Mouse (Mus musculus) limb, embryonic 14.5 days (tissue): Measurements from ENCODE around the gene Ly6g. TPM values are rescaled to one million over a fixed set of nuclear protein-coding genes. Genes with fewer than 3 reads are reported as not detected.
"Not testable (repeated sequence)": the region's sequence is repeated elsewhere in the genome, so short reads cannot be mapped to it uniquely, and the experiment has no call there.

ENCODE experiments used
- ATAC-seq: fragments of 200-750 bp; cut with Nextera tagmentation; 2 replicates; pipeline ENCODE4 v1.8.0; 2017; ENCODE audit warnings: low read depth, moderate number of reproducible peaks, moderate TSS enrichment; ENCODE audit not compliant: low FRiP score
- DNase-seq: peaks from one replicate; pipeline ENCODE4 v3.0.0-alpha.2; 2015; ENCODE audit warnings: low spot score
- H3K27ac ChIP-seq: fragments of 300-500 bp; sonication (generic); replicated peaks from 2 replicates; pipeline ENCODE4 v1.5.1; 2014; ENCODE audit warnings: low read depth, mild to moderate bottlenecking, low read length, moderate library complexity, mixed read lengths
- H3K27me3 ChIP-seq: fragments of 300-500 bp; sonication (generic); 2 replicates; pipeline ENCODE4 v1.6.1; 2014; ENCODE audit warnings: low read length, mixed read lengths; ENCODE audit not compliant: control insufficient read depth, insufficient read depth
- H3K36me3 ChIP-seq: fragments of 300-500 bp; sonication (generic); 2 replicates; pipeline ENCODE4 v1.6.1; 2014; ENCODE audit warnings: mild to moderate bottlenecking, low read length, moderate library complexity, mixed read lengths; ENCODE audit not compliant: control insufficient read depth, insufficient read depth
- H3K4me1 ChIP-seq: fragments of 300-500 bp; sonication (generic); 2 replicates; pipeline ENCODE4 v1.6.1; 2014; ENCODE audit warnings: antibody characterized with exemption, low read length, mixed read lengths; ENCODE audit not compliant: control insufficient read depth, insufficient read depth
- H3K4me2 ChIP-seq: fragments of 300-500 bp; sonication (generic); replicated peaks from 2 replicates; pipeline ENCODE4 v1.6.1; 2014; ENCODE audit warnings: low read depth, mild to moderate bottlenecking, low read length, moderate library complexity; ENCODE audit not compliant: severe bottlenecking
- H3K4me3 ChIP-seq: fragments of 300-500 bp; sonication (generic); replicated peaks from 2 replicates; pipeline ENCODE4 v1.5.1; 2014; ENCODE audit warnings: low read length
- H3K9ac ChIP-seq: fragments of 300-500 bp; sonication (generic); 2 replicates; pipeline ENCODE4 v1.6.1; 2014; ENCODE audit warnings: mild to moderate bottlenecking, low read depth, low read length, moderate library complexity; ENCODE audit not compliant: severe bottlenecking
- H3K9me3 ChIP-seq: fragments of 300-500 bp; sonication (generic); 2 replicates; pipeline ENCODE4 v1.6.1; 2016; ENCODE audit warnings: low read length; ENCODE audit not compliant: control insufficient read depth
- POLR2A ChIP-seq: fragments of 200-500 bp; IDR thresholded peaks from 2 replicates; pipeline ENCODE4 v1.8.0; 2012; ENCODE audit warnings: inconsistent platforms, mild to moderate bottlenecking, moderate library complexity, borderline replicate concordance; ENCODE audit not compliant: insufficient read depth, insufficient read length; ENCODE audit errors: extremely low read depth
- WGBS: fragments of 180-500 bp; shearing (Covaris S2); extraction: QIAGEN DNeasy Blood & Tissue Kit; methylation state at CpG from one replicate; pipeline ENCODE4 v1.1.7; 2014; 5-methylcytosine and 5-hydroxymethylcytosine counted together
- polyA plus RNA-seq, 2 experiments: library from polyadenylated mRNA; depleted of rRNA in 1 of 2; stranded (reverse) in 1 of 2; unstranded in 1 of 2; fragments of >200 nt; fragmentation: Nextera tagmentation in 1 of 2; extraction: Ambion mirVana in 1 of 2; gene quantifications; 2 replicates each; pipeline versions ENCODE4 v1.2.1 to v1.2.3; 2012 to 2014

Gene Ly6g
- polyA plus RNA-seq (2012; rRNA removed) (0.06 and 0.14 TPM in 2 replicates), polyA plus RNA-seq (2014; fragmentation: Nextera tagmentation; extraction: Ambion mirVana) (0.29 TPM in 1 of 2 replicates, not detected in the other)

- H3K27ac ChIP-seq = no peak within 1 kb of the TSS
- H3K4me3 ChIP-seq = no peak within 1 kb of the TSS
- H3K36me3 ChIP-seq = no peaks in the 10 kb centered on the region
- DNase-seq = no peak
- ATAC-seq = no peak
- no peaks in the 10 kb centered on the region for H3K9me3 ChIP-seq
- H3K4me2 ChIP-seq = no peak within 1 kb of the TSS
- 86% methylated on average over 1 of the region's 1 CpGs for WGBS
- no peaks in the 10 kb centered on the region for H3K4me1 ChIP-seq
- no peak for TF ChIP-seq POLR2A
- H3K9ac ChIP-seq = no peak within 1 kb of the TSS
- H3K27me3 ChIP-seq = no peaks in the 10 kb centered on the region
Measured at GRCm38 (mm10) chr15:75154940-75155339, at the start of gene Ly6g. Ly6g (plus strand) TSS chr15:75155240.

- H3K9me3 ChIP-seq, H3K9ac ChIP-seq, H3K4me3 ChIP-seq, H3K27me3 ChIP-seq, H3K4me1 ChIP-seq, DNase-seq, H3K36me3 ChIP-seq, H3K4me2 ChIP-seq, H3K27ac ChIP-seq, ATAC-seq: not testable (repeated sequence)
- WGBS = 75% methylated on average over 2 of the region's 5 CpGs
Measured at GRCm38 (mm10) chr15:75110424-75110823, 44.6 kb upstream of the Ly6g start.

- H3K4me3 ChIP-seq, H3K27ac ChIP-seq, H3K4me1 ChIP-seq, ATAC-seq, H3K9ac ChIP-seq, H3K4me2 ChIP-seq, H3K36me3 ChIP-seq, H3K27me3 ChIP-seq, H3K9me3 ChIP-seq, DNase-seq: not testable (repeated sequence)
- no CpG with 5 or more reads among the region's 1 CpGs for WGBS
Measured at GRCm38 (mm10) chr15:75111861-75112630, 43.0 kb upstream of the Ly6g start, which contains the start of gene Ly6c2. Ly6c2 (minus strand) TSS chr15:75111970.

- Histone ChIP-seq H3K27me3 (no peaks in the 10 kb centered on the region), H3K4me2 (no peak overlapping the region), H3K4me1 (no peaks in the 10 kb centered on the region), H3K36me3 (no peaks in the 10 kb centered on the region), H3K9ac (no peak overlapping the region), H3K4me3 (no peak overlapping the region), H3K9me3 (no peaks in the 10 kb centered on the region), H3K27ac (no peak overlapping the region)
- DNase-seq = no peak
- 85% methylated on average over 2 of the region's 2 CpGs for WGBS
- no peak for TF ChIP-seq POLR2A
- ATAC-seq = no peak
Measured at GRCm38 (mm10) chr15:75116525-75116924, 38.5 kb upstream of the Ly6g start.

GRCm38 (mm10) chr15:75117481-75117880 is 37.6 kb upstream of the Ly6g start:
- H3K9ac ChIP-seq, DNase-seq, H3K4me2 ChIP-seq, H3K9me3 ChIP-seq, H3K4me1 ChIP-seq, ATAC-seq, H3K27ac ChIP-seq, H3K27me3 ChIP-seq, H3K4me3 ChIP-seq, H3K36me3 ChIP-seq: not testable (repeated sequence)
- 92% methylated on average over 5 of the region's 5 CpGs for WGBS

GRCm38 (mm10) chr15:75118742-75119141 is 36.3 kb upstream of the Ly6g start:
- WGBS = 21% methylated on average over 5 of the region's 7 CpGs
- H3K4me2 ChIP-seq, ATAC-seq: not testable (repeated sequence)

More at GRCm38 (mm10) chr15:75118742-75119141, 36.3 kb upstream of the Ly6g start:
- H3K4me3 ChIP-seq, H3K9ac ChIP-seq, DNase-seq, H3K27ac ChIP-seq, H3K27me3 ChIP-seq, H3K36me3 ChIP-seq, H3K4me1 ChIP-seq, H3K9me3 ChIP-seq: not testable (repeated sequence)
